Comparison of ENCODE assay signal across 24 mouse cellular contexts in the genomic region with DNA sequence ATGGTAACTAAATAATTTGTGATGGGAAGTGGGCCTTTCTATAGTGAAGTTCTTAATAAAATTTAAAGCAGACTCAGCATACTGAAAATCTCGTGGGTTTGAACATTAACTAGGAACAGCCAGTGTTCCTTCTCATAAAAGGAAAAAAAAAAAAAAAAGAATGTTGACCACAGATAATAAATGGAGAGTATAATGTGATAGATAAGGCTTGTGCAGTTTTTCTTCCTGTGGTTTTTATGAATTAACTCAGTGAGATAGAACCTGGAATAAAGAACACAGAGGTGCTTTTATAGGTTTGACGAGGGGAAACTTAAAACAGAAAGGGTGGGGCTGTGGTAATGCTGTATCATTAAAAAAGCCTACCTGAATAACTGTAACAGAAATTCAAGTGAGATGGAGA. TPM values are rescaled to one million over a fixed set of nuclear protein-coding genes. Genes with fewer than 3 reads are reported as not detected.
DNase-seq lines count a peak whose midpoint lies in the region; ATAC-seq and TF ChIP-seq lines count a peak whose summit lies in the region.
"Had no signal": no experiment of that assay in that cellular context is flagged by ENCODE, and none has a peak within 500 bp of the region (broad histone marks: within the 10 kb centered on the region; RNA-seq: fewer than 3 reads in every experiment).

No protein-coding gene starts in this region.

- no peak overlapping the region for H3K4me2 ChIP-seq in stomach, embryonic 15.5 days
- no peak overlapping the region for H3K4me2 ChIP-seq in stomach, postnatal 0 days (replicated peaks; ENCODE audit: low read depth)
- H3K4me2 ChIP-seq in intestine, postnatal 0 days (replicated peaks; ENCODE audit: low read depth), result no peak overlapping the region
- H3K4me2 ChIP-seq in stomach, embryonic 16.5 days (ENCODE audit: low read depth, low read length), result no peak overlapping the region
- H3K4me2 ChIP-seq: embryonic facial prominence, embryonic 13.5 days; heart, embryonic 11.5 days; hindbrain, embryonic 12.5 days; hindbrain, embryonic 15.5 days had no signal

- WGBS in stomach, embryonic 15.5 days, result 39% methylated on average over 2 of the region's 2 CpGs
- 43% methylated on average over 2 of the region's 2 CpGs for WGBS in stomach, postnatal 0 days
- WGBS in intestine, postnatal 0 days, result 19% methylated on average over 2 of the region's 2 CpGs
- 40% methylated on average over 2 of the region's 2 CpGs for WGBS in stomach, embryonic 16.5 days

- no peaks in the 10 kb centered on the region for H3K27me3 ChIP-seq in stomach, embryonic 15.5 days (replicated peaks)
- H3K27me3 ChIP-seq in stomach, postnatal 0 days (ENCODE audit: control insufficient read depth, insufficient read depth, low read length), result no peaks in the 10 kb centered on the region
- H3K27me3 ChIP-seq in intestine, postnatal 0 days (replicated peaks; ENCODE audit: control insufficient read depth, insufficient read depth, low read length), result no peaks in the 10 kb centered on the region
- no peaks in the 10 kb centered on the region for H3K27me3 ChIP-seq in stomach, embryonic 16.5 days (ENCODE audit: control insufficient read depth, insufficient read depth, low read length)
- H3K27me3 ChIP-seq: embryonic facial prominence, embryonic 13.5 days; hindbrain, embryonic 12.5 days; hindbrain, embryonic 15.5 days had no signal

- H3K4me1 ChIP-seq in stomach, embryonic 15.5 days, result no peaks in the 10 kb centered on the region
- H3K4me1 ChIP-seq in stomach, postnatal 0 days (replicated peaks; ENCODE audit: control insufficient read depth, insufficient read depth), result no peaks in the 10 kb centered on the region
- H3K4me1 ChIP-seq in intestine, postnatal 0 days (replicated peaks; ENCODE audit: control insufficient read depth, insufficient read depth, low read length), result 0 out of 2 replicates have a peak, but pooled peaks cover 3% of the 10 kb centered on the region
- H3K4me1 ChIP-seq in stomach, embryonic 16.5 days (ENCODE audit: control insufficient read depth, insufficient read depth, low read length), result no peaks in the 10 kb centered on the region
- H3K4me1 ChIP-seq: embryonic facial prominence, embryonic 10.5 days; embryonic facial prominence, embryonic 13.5 days; hindbrain, embryonic 12.5 days; hindbrain, embryonic 15.5 days had no signal

- no peak overlapping the region for H3K4me3 ChIP-seq in stomach, embryonic 15.5 days (replicated peaks)
- H3K4me3 ChIP-seq in stomach, postnatal 0 days (ENCODE audit: low read depth, low read length), result no peak overlapping the region
- H3K4me3 ChIP-seq in intestine, postnatal 0 days (ENCODE audit: low read depth, low read length), result no peak overlapping the region
- H3K4me3 ChIP-seq in stomach, embryonic 16.5 days (replicated peaks; ENCODE audit: low read length), result no peak overlapping the region
- H3K4me3 ChIP-seq: embryonic facial prominence, embryonic 10.5 days; embryonic facial prominence, embryonic 13.5 days; gastrocnemius, adult 2 months; hindbrain, embryonic 12.5 days; hindbrain, embryonic 15.5 days had no signal

- H3K9me3 ChIP-seq in stomach, embryonic 15.5 days, result no peaks in the 10 kb centered on the region
- H3K9me3 ChIP-seq in stomach, postnatal 0 days (ENCODE audit: control insufficient read depth, low read length), result no peaks in the 10 kb centered on the region
- no peaks in the 10 kb centered on the region for H3K9me3 ChIP-seq in intestine, postnatal 0 days (ENCODE audit: control insufficient read depth)
- H3K9me3 ChIP-seq in stomach, embryonic 16.5 days (replicated peaks; ENCODE audit: control insufficient read depth, low read length), result no peaks in the 10 kb centered on the region
- H3K9me3 ChIP-seq: embryonic facial prominence, embryonic 10.5 days; embryonic facial prominence, embryonic 13.5 days; hindbrain, embryonic 12.5 days; hindbrain, embryonic 15.5 days had no signal

- no peak for DNase-seq in stomach, postnatal 0 days (ENCODE audit: low spot score)
- no peak for DNase-seq in thymus, postnatal 25 days
- no peak for DNase-seq in adrenal gland, postnatal 25 days
- DNase-seq: adrenal gland, adult 2 months; adrenal gland, postnatal 36 days; cerebellum, adult 18-20 months; cerebellum, adult 9-11 months; cerebellum, postnatal 25 days; embryo, embryonic 11 days; forebrain, postnatal 0 days; gastrocnemius, adult 2 months; gastrocnemius, postnatal 14 days; heart, adult 11 months had no signal

- ATAC-seq in stomach, embryonic 15.5 days (ENCODE audit: insufficient read depth, low FRiP score, low read depth), result peak; percentile 56; the same call in 1 of the 2 replicates
- no peak for ATAC-seq in stomach, postnatal 0 days (ENCODE audit: low FRiP score, low TSS enrichment)
- 0 out of 2 replicates have a peak, but pooled peaks have one; percentile 28 for ATAC-seq in intestine, postnatal 0 days
- peak; percentile 50; the same call in 1 of the 2 replicates for ATAC-seq in stomach, embryonic 16.5 days (ENCODE audit: insufficient read depth, low FRiP score)
- ATAC-seq: forebrain, embryonic 14.5 days; forebrain, postnatal 0 days had no signal

- no peak overlapping the region for H3K27ac ChIP-seq in stomach, embryonic 15.5 days
- H3K27ac ChIP-seq in stomach, postnatal 0 days (replicated peaks), result no peak overlapping the region
- no peak overlapping the region for H3K27ac ChIP-seq in intestine, postnatal 0 days (ENCODE audit: low read depth, low read length)
- no peak overlapping the region for H3K27ac ChIP-seq in stomach, embryonic 16.5 days (ENCODE audit: low read length)
- H3K27ac ChIP-seq: embryonic facial prominence, embryonic 10.5 days; embryonic facial prominence, embryonic 13.5 days; gastrocnemius, adult 2 months; hindbrain, embryonic 12.5 days; hindbrain, embryonic 15.5 days had no signal

- TF ChIP-seq EP300 in stomach, postnatal 0 days (optimal IDR thresholded peaks at IDR 0.05), result no peak

- H3K9ac ChIP-seq in stomach, embryonic 15.5 days, result no peak overlapping the region
- no peak overlapping the region for H3K9ac ChIP-seq in stomach, postnatal 0 days (ENCODE audit: low read length)
- no peak overlapping the region for H3K9ac ChIP-seq in intestine, postnatal 0 days (ENCODE audit: low read depth, low read length)
- no peak overlapping the region for H3K9ac ChIP-seq in stomach, embryonic 16.5 days (ENCODE audit: low read length)
- H3K9ac ChIP-seq: embryonic facial prominence, embryonic 13.5 days; forebrain, postnatal 0 days; hindbrain, embryonic 12.5 days; hindbrain, embryonic 15.5 days had no signal

- no peak for TF ChIP-seq CTCF in stomach, postnatal 0 days (IDR thresholded peaks at IDR 0.05; ENCODE audit: low read depth)
- TF ChIP-seq CTCF in intestine, postnatal 0 days (IDR thresholded peaks at IDR 0.05; ENCODE audit: low read depth), result no peak

- no peaks in the 10 kb centered on the region for H3K36me3 ChIP-seq in stomach, embryonic 15.5 days
- no peaks in the 10 kb centered on the region for H3K36me3 ChIP-seq in stomach, postnatal 0 days (ENCODE audit: control insufficient read depth, insufficient read depth, low read length)
- no peaks in the 10 kb centered on the region for H3K36me3 ChIP-seq in intestine, postnatal 0 days (ENCODE audit: control insufficient read depth, insufficient read depth)
- no peaks in the 10 kb centered on the region for H3K36me3 ChIP-seq in stomach, embryonic 16.5 days (ENCODE audit: control insufficient read depth, insufficient read depth, low read length)
- H3K36me3 ChIP-seq: embryonic facial prominence, embryonic 10.5 days; embryonic facial prominence, embryonic 13.5 days; hindbrain, embryonic 12.5 days; hindbrain, embryonic 15.5 days had no signal

RNA-seq across cellular contexts. Expression of a gene that starts 15.3 kb away (rescaled TPM):
- 5.0 and 7.3 TPM in 2 replicates for polyA plus RNA-seq in stomach, embryonic 15.5 days (2015; fragmentation: Nextera tagmentation; extraction: Ambion mirVana)
- 3.8 and 4.5 TPM in 2 replicates for polyA plus RNA-seq in stomach, postnatal 0 days (2015; fragmentation: Nextera tagmentation; extraction: Ambion mirVana)
- 1.3 and 1.6 TPM in 2 replicates for polyA plus RNA-seq in intestine, postnatal 0 days (2015; fragmentation: Nextera tagmentation; extraction: Ambion mirVana)
- polyA plus RNA-seq in stomach, embryonic 16.5 days (2015; fragmentation: Nextera tagmentation; extraction: Ambion mirVana), result 4.1 and 4.9 TPM in 2 replicates
- 8.2 and 9.7 TPM in 2 replicates for total RNA-seq in adrenal gland, postnatal 25 days (2021)
- total RNA-seq: common myeloid progenitor, adult 5-6 weeks; hematopoietic stem cell, adult 5-6 weeks had no signal
